Mouse (Mus musculus) bone marrow macrophage, adult 2 months (primary cell): ENCODE measurements around the gene Ptpn18.

Source experiments
- CTCF ChIP-seq: IDR thresholded peaks from 2 replicates; pipeline ENCODE4 v1.5.1; 2012; ENCODE audit warnings: low read depth, mild to moderate bottlenecking, low read length, moderate library complexity
- POLR2A ChIP-seq: IDR thresholded peaks from 2 replicates; pipeline ENCODE4 v1.6.1; 2012; ENCODE audit warnings: mild to moderate bottlenecking, low read depth, low read length, borderline replicate concordance

GRCm38 (mm10) chr1:34468051-34468450 lies 8.5 kb downstream of the Ptpn18 start:
- TF ChIP-seq CTCF: no peak
- no peak for TF ChIP-seq POLR2A
